Mouse (Mus musculus): ENCODE measurements around the gene Mon2. TPM values are rescaled to one million over a fixed set of nuclear protein-coding genes. Genes with fewer than 3 reads are reported as not detected.

The Mon2 gene
- total and polyA plus RNA-seq, 3 experiments = 33.8 to 38.6 TPM; not detected in 1

DNA sequence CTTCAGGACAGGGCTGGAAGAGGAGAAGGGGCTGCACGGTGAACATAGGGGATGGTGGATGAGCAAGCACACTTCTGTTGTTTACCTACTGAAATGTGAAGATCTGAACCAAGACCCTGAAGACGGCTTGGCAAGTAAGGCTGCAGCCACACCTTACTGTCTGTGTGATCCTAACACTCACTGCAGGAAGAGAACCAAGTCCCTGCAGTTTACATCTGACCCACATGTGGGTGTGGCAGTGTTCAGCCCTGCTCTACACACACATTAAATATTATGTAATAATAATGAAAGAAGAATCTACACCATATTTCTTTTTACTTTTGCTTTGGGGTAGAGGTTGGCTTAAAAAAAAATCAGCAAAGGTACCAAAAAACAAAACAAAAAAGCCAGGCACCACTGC is 78.5 kb downstream of the Mon2 start:
- no peak overlapping the region for H3K9ac ChIP-seq (ENCODE audit: control insufficient read depth, low read depth, low read length, poor library complexity, severe bottlenecking)
- no peak overlapping the region for H3K27ac ChIP-seq (ENCODE audit: control insufficient read depth, low read depth, low read length)
- no peak for DNase-seq (ENCODE audit: low read depth, low spot score)
- TF ChIP-seq HCFC1 (IDR thresholded peaks at IDR 0.05; ENCODE audit: low read depth, low read length) = no peak
- TF ChIP-seq USF2 (IDR thresholded peaks at IDR 0.05; ENCODE audit: borderline replicate concordance in 1 of 2, insufficient read depth in 1 of 2, low read depth in 1 of 2, low read length in 2 of 2) = no peak
- TF ChIP-seq GABPA (IDR thresholded peaks at IDR 0.05; ENCODE audit: low read depth, low read length) = no peak
- no peak for TF ChIP-seq POLR2AphosphoS2 (IDR thresholded peaks at IDR 0.05; ENCODE audit: low read length)
- no peak for TF ChIP-seq ETS1 (IDR thresholded peaks at IDR 0.05; ENCODE audit: low read depth, low read length)
- no peak for TF ChIP-seq TCF12 (IDR thresholded peaks at IDR 0.05; ENCODE audit: low read depth, low read length)
- TF ChIP-seq CTCF (IDR thresholded peaks at IDR 0.05 in 2 of 3, conservative IDR thresholded peaks at IDR 0.05 in 1 of 3; ENCODE audit: control insufficient read depth in 1 of 3, insufficient read depth in 1 of 3, low read depth in 2 of 3, low read length in 3 of 3, poor library complexity in 1 of 3, severe bottlenecking in 1 of 3) = no peak
- no peak for TF ChIP-seq CHD2 (IDR thresholded peaks at IDR 0.05; ENCODE audit: low read length)
- TF ChIP-seq TAL1 (IDR thresholded peaks at IDR 0.05; ENCODE audit: low read length) = no peak
- no peak for TF ChIP-seq MYB (IDR thresholded peaks at IDR 0.05; ENCODE audit: low read depth, low read length)
- no peak for TF ChIP-seq ELF1 (IDR thresholded peaks at IDR 0.05; ENCODE audit: low read depth, low read length)
- no peak for TF ChIP-seq MAZ (IDR thresholded peaks at IDR 0.05; ENCODE audit: low read depth, low read length)
- TF ChIP-seq EP300 (IDR thresholded peaks at IDR 0.05; ENCODE audit: low read depth in 1 of 2, low read length in 2 of 2) = no peak
- TF ChIP-seq RCOR1 (IDR thresholded peaks at IDR 0.05; ENCODE audit: low read depth, low read length) = no peak
- H3K27me3 ChIP-seq (ENCODE audit: control insufficient read depth in 1 of 2, insufficient read depth in 2 of 2, low read length in 2 of 2) = no peaks in the 10 kb centered on the region
- no peaks in the 10 kb centered on the region for H3K79me2 ChIP-seq (ENCODE audit: control insufficient read depth, insufficient read depth, low read length, poor library complexity)
- no peaks in the 10 kb centered on the region for H3K9me3 ChIP-seq (replicated peaks; ENCODE audit: insufficient read depth, low read length)
- H3K36me3 ChIP-seq (ENCODE audit: control insufficient read depth in 1 of 2, insufficient read depth in 2 of 2, low read length in 2 of 2) = peaks cover 0 to 6% of the 10 kb centered on the region in 2 experiments; a peak in 2 of 4 replicates
- no peaks in the 10 kb centered on the region for H3K4me1 ChIP-seq (ENCODE audit: control insufficient read depth in 1 of 2, insufficient read depth in 2 of 2, low read length in 2 of 2)
- H3K4me3 ChIP-seq (ENCODE audit: control insufficient read depth in 1 of 2, insufficient read depth in 1 of 2, low read depth in 2 of 2, low read length in 2 of 2) = no peak overlapping the region

DNA sequence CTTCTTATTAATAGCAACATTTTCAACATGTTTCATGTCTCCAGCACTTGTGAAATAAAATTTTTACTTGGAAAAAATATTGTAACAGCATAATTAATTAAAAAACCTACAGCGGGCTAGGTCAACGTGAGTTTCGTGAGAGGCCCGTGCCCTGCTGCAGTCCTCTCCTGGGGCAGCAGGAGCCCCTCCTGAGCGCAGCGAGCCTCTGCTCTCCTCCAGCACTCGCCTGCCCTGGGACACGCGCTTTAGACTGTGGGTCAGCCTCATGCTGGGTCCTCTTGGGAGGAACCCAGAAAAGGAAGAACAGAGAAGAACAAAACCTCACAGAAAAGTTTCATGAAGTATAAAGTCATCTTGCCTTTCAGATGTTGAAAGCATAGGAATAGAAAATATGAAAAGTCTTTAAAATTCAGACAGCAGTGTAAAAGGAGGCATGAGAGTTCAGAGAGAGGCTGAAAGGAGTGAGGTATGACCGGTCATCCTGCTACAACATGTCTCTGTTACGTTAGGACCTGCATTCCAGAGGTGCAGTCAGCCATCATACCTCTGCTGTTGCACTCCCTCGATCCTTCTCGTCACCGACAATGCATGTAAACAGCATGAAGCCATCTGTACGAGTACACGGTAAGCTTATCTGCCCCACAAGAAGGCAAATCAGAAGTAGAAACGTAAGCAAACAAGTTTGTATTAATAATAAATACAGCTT is 81.8 kb downstream of the Mon2 start:
- Histone ChIP-seq H3K9ac (ENCODE audit: control insufficient read depth, low read depth, low read length, poor library complexity, severe bottlenecking) (no peak overlapping the region), H3K79me2 (ENCODE audit: control insufficient read depth, insufficient read depth, low read length, poor library complexity) (no peaks in the 10 kb centered on the region), H3K4me1 (ENCODE audit: control insufficient read depth in 1 of 2, insufficient read depth in 2 of 2, low read length in 2 of 2) (no peaks in the 10 kb centered on the region), H3K4me3 (ENCODE audit: control insufficient read depth in 1 of 2, insufficient read depth in 1 of 2, low read depth in 2 of 2, low read length in 2 of 2) (no peak overlapping the region), H3K9me3 (replicated peaks; ENCODE audit: insufficient read depth, low read length) (no peaks in the 10 kb centered on the region), H3K36me3 (ENCODE audit: control insufficient read depth in 1 of 2, insufficient read depth in 2 of 2, low read length in 2 of 2) (peaks cover 0 to 4% of the 10 kb centered on the region in 2 experiments; a peak in 2 of 4 replicates), H3K27me3 (ENCODE audit: control insufficient read depth in 1 of 2, insufficient read depth in 2 of 2, low read length in 2 of 2) (no peaks in the 10 kb centered on the region), H3K27ac (ENCODE audit: control insufficient read depth, low read depth, low read length) (no peak overlapping the region)
- no peak for DNase-seq (ENCODE audit: low read depth, low spot score)
- TF ChIP-seq MEF2A (IDR thresholded peaks at IDR 0.05; ENCODE audit: extremely low read depth, insufficient replicate concordance, low read depth, low read length, poor library complexity, severe bottlenecking) (no peak), GABPA (IDR thresholded peaks at IDR 0.05; ENCODE audit: low read depth, low read length) (no peak), GATA1 (IDR thresholded peaks at IDR 0.05; ENCODE audit: low read depth, low read length) (no peak), TCF12 (IDR thresholded peaks at IDR 0.05; ENCODE audit: low read depth, low read length) (no peak), ETS1 (IDR thresholded peaks at IDR 0.05; ENCODE audit: low read depth, low read length) (no peak), CHD1 (IDR thresholded peaks at IDR 0.05; ENCODE audit: low read depth, low read length) (no peak), SIN3A (IDR thresholded peaks at IDR 0.05; ENCODE audit: low read length) (no peak), POLR2A (IDR thresholded peaks at IDR 0.05; ENCODE audit: control insufficient read depth in 1 of 2, insufficient read depth in 1 of 2, low read depth in 1 of 2, low read length in 2 of 2, poor library complexity in 1 of 2) (no peak), MXI1 (IDR thresholded peaks at IDR 0.05; ENCODE audit: low read depth, low read length) (no peak), EP300 (IDR thresholded peaks at IDR 0.05; ENCODE audit: low read depth in 1 of 2, low read length in 2 of 2) (no peak), UBTF (IDR thresholded peaks at IDR 0.05; ENCODE audit: borderline replicate concordance, insufficient read depth, low read depth, low read length) (no peak), RCOR1 (IDR thresholded peaks at IDR 0.05; ENCODE audit: low read depth, low read length) (no peak), NELFE (IDR thresholded peaks at IDR 0.05; ENCODE audit: low read depth, low read length) (no peak), ZC3H11A (IDR thresholded peaks at IDR 0.05; ENCODE audit: low read depth, low read length) (no peak), SMC3 (IDR thresholded peaks at IDR 0.05; ENCODE audit: low read depth, low read length) (no peak), MAFK (IDR thresholded peaks at IDR 0.05; ENCODE audit: borderline replicate concordance, low read depth, low read length) (no peak), POLR2AphosphoS5 (IDR thresholded peaks at IDR 0.05; ENCODE audit: borderline replicate concordance, low read depth, low read length) (no peak)
